Mouse (Mus musculus) heart, postnatal 0 days (tissue): ENCODE data around the gene Ncbp2.

Experiments used
- CTCF ChIP-seq: IDR thresholded peaks from 2 replicates; pipeline ENCODE4 v1.5.1; 2016; ENCODE audit warnings: antibody characterized with exemption, control low read depth, low read depth
- EP300 ChIP-seq: IDR thresholded peaks from 2 replicates; pipeline ENCODE4 v1.6.1; 2016; ENCODE audit warnings: antibody characterized with exemption, low read depth

GRCm38 (mm10) chr16:31936568-31936967, 11.7 kb upstream of the Ncbp2 start:
- TF ChIP-seq CTCF = no peak
- TF ChIP-seq EP300 = no peak
